Mouse (Mus musculus) brain, embryonic 14.5 days (tissue): ENCODE measurements around the gene Rps12-ps3.

Source experiments
- CTCF ChIP-seq: fragments of 200-500 bp; IDR thresholded peaks from 2 replicates; pipeline ENCODE4 v1.5.1; 2012; ENCODE audit warnings: inconsistent platforms, mild to moderate bottlenecking, moderate library complexity, borderline replicate concordance; ENCODE audit not compliant: insufficient read depth, insufficient read length; ENCODE audit errors: extremely low read depth
- POLR2A ChIP-seq: fragments of 200-500 bp; IDR thresholded peaks from 2 replicates; pipeline ENCODE4 v1.6.1; 2012; ENCODE audit warnings: mild to moderate bottlenecking, inconsistent platforms, borderline replicate concordance; ENCODE audit not compliant: poor library complexity, insufficient read depth, insufficient read length, severe bottlenecking; ENCODE audit errors: extremely low read depth

DNA sequence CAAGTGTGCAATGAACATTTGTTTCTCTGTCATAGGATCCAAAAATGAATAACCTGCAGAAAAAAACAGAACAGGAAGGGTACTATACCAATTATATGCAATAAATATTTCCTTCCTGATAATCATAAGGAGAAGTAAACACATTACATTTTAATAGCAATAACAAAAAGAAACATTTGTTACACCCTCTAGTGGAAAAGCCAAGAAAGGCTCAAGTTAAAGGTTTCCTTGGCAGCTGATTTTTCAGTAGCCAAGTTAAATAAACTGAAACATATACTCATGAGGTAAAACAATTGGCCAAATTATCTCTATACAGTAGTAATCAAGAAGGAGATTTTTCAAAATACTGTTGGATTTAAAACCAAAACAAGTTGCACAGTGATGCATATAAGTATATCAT is 6.8 kb upstream of the Rps12-ps3 start:
- no peak for TF ChIP-seq POLR2A
- no peak for TF ChIP-seq CTCF
